Mouse (Mus musculus): ENCODE data around the gene Cyp17a1.

Cyp17a1 gene

DNA sequence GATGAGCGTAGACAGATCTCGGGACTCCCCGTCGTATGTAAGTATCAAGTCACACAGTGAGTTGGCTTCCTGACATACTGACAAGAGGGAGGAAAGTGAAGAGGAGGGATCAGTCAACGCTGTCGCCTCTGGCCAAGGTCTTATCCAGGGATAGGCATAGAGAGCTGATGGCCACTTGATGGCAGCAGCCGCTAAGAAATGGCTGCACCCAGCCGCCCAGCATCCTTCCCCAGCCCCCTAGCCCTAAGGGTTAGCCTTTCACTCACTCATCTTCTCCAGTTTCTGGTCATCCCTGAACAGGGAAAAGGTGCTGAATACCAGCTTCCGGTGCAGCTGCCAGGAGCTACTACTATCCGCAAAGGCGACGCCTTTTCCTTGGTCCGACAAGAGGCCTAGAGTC is 2.3 kb downstream of the Cyp17a1 start:
- DNase-seq (ENCODE audit: low spot score in 2 of 2), result peak in 1 of 2 experiments; percentile 51

GRCm38 (mm10) chr19:46669802-46670201 is 3.2 kb downstream of the Cyp17a1 start:
- DNase-seq (ENCODE audit: low spot score in 2 of 2), result no peak

DNA sequence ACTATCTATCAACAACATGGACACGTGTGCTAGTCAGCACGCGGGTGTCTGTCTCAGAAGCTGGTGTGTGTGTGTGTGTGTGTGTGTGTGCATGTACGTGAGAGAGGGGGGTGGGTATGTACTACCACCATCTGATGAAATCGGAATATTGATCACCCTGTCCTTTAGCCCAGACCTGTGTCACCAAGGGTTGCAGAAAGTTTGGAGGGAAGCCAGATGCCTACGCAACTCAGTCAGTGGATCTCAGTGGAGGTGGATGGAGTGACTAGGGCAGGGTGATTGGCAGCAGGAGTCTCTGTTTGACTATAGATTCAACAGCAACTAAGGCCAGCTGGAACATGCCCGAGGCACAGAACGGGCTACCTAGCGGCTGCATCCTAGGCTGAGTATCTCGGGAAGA is 4.7 kb downstream of the Cyp17a1 start:
- DNase-seq (ENCODE audit: low spot score in 2 of 2), result no peak

DNA sequence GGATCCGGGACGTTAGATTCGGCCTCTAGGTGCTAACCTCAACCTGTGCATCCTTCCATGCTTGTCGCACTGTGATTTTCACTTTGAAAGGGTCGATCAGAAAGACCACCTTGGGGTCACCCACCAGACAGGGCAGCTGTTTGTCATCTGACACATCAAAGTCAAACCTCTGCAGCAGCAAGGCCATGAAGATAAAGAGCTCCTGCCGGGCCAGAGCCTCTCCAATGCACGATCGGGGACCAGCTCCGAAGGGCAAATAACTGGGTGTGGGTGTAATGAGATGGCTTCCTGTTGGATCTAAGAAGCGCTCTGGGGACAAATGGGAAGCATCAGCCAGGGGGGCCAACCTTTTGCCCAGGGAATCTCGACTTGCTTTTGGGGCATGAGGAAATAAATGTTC is 5.7 kb downstream of the Cyp17a1 start:
- no peak for DNase-seq (ENCODE audit: low spot score in 2 of 2)

DNA sequence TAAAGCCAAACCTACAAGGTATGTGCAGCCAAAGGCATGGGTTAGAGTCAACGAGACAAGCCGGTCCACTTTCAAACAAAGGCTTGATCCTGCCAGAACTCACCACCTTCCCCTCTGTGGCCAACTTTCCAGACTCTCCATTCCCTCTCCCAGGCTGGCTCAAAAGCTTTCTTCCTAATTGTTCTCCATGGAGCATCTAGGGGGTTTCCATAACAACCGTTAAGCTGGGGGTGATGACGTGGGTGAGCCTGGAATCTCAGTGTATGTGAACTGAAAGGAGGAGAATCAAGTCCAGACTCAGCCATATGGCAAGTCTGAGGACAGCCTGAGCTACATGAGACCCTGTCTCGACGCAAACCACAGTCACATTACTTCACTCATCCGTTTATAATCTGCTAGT is 7.5 kb downstream of the Cyp17a1 start:
- no peak for DNase-seq (ENCODE audit: low spot score in 2 of 2)

- no peak for DNase-seq (ENCODE audit: low spot score in 2 of 2)
Measured at GRCm38 (mm10) chr19:46662784-46663183, 10.2 kb downstream of the Cyp17a1 start.

DNA sequence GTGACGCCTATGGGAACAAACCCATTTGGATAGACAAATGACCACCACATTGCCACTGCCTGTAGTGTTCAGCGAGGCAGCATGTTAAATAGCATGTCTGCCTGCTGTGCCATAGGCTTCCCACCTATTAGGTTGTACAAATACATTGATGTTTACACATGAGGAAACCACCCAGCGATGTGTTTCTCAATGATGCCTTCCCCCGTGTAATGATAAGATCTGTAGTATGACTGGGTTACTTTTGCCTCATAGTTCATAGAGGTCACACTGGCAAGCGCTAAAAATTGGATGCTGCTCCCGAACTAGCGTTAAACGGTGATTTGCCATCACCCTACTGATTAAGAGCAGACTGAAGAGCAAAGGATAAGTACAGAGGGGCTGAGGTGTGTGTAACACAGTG is 10.8 kb downstream of the Cyp17a1 start:
- DNase-seq (ENCODE audit: low spot score in 2 of 2), result no peak

GRCm38 (mm10) chr19:46661511-46661910 is 11.5 kb downstream of the Cyp17a1 start:
- no peak for DNase-seq (ENCODE audit: low spot score in 2 of 2)

- DNase-seq (ENCODE audit: low spot score in 2 of 2), result no peak
Measured at GRCm38 (mm10) chr19:46658851-46659250, 14.1 kb downstream of the Cyp17a1 start.

DNA sequence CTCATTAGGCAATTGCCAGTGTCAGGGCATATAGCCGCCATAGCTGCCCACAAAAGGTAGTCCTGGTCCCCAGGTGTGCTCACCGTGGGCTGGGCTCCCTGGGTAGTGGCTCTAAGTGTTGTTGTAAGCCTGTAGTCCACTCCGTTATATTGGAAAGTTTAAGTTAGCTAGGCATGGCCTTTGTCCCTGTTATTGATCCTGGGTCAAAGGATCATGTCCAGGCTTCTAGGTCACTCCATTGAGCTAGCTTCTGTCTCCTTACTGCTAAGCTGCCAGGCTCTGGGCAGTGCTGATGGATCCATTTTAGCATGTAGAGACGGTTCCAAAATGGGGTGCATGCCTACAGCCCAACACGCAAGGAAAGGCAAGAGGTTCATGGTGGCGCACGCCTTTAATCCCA is 14.6 kb downstream of the Cyp17a1 start:
- DNase-seq (ENCODE audit: low spot score in 2 of 2), result no peak

DNA sequence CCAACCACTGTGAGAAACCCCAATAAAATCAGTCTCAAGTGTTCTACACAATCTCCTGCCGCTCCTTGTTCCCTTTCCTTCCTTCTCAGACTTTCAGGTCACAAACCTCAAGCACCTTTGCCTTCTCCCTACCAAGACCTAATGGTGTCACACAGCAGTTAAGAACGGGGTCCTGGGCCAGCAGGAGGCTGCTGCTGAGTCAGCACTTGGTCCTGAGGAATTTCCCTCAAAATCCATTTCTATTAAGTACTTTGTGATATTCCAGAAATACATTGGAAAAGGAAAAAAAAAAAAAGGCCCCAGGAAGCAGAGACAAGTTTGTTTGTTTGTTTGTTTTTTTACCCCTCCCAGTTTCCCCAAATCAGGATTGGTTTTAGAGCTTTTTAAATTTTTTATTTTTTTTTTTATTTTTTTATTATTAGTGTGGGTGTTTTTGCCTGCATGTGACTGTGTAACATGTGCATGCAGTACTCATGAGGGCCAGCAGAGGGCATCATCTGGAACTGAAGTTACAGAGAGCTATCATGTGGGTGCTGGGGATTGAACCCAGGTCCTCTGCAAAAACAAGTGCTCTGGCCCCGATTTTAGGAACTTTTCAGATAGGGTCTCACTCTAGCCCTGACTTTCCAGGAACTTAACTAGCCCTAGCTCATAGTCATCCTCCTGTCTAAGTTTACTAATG is 15.5 kb downstream of the Cyp17a1 start:
- DNase-seq (ENCODE audit: low spot score in 2 of 2), result peak in 1 of 2 experiments; percentile 24

DNA sequence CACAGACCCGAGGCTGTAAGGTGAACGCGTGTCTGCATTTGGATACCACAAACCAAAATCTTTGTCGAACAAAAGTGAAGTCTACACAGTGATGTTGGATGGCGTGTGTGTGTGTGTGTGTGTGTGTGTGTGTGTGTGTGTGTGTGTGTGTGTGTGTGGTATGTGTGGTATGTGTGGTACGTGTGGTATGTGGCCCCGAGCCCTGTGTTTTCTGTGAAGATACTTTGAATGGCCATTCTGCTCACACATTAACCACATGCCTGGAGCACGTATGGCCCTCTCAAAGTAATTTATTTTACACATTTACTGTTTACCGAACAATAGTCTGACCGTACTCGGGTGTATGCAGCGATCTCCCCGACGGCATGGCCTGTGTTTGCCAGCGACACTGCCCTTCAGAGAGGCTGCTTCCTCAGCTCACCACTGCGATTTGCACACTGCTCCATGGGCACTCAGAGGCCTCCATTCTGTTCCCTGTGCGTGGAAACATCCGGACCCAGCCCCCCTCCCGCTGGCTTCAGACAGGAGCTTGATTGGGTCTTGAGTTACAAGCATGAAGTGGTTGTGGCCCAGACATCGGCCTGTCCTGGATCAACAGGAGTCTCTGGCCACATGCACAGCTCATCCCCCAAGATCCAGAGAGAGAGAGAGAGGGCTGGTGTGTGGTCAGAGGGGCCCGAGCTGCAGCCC is 16.7 kb downstream of the Cyp17a1 start:
- DNase-seq (ENCODE audit: low spot score in 2 of 2), result no peak

DNA sequence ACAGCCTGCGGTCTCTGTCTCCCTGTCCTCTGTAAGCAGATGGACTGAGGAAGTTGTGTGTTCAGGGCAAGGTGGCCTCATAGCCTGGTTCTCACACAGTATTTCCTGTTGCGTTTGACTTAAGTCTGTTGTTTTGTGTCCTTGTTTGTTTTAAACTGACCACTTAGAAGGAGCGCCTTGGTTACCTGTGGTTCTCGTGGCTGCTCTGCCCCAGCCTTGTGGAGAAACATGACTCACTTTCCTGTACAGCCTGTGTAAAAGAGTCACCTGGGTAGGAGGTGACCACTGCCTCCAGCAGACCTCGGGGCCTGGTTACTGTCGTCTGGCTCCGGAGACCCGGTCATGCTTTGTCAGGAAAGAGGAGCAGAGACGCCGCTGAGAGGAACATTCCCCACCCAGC is 17.3 kb downstream of the Cyp17a1 start:
- no peak for DNase-seq (ENCODE audit: low spot score in 2 of 2)

GRCm38 (mm10) chr19:46653616-46654235 is 19.2 kb downstream of the Cyp17a1 start:
- DNase-seq (ENCODE audit: low spot score in 2 of 2), result no peak

- no peak for DNase-seq (ENCODE audit: low spot score in 2 of 2)
Measured at GRCm38 (mm10) chr19:46653188-46653587, 19.8 kb downstream of the Cyp17a1 start.

DNA sequence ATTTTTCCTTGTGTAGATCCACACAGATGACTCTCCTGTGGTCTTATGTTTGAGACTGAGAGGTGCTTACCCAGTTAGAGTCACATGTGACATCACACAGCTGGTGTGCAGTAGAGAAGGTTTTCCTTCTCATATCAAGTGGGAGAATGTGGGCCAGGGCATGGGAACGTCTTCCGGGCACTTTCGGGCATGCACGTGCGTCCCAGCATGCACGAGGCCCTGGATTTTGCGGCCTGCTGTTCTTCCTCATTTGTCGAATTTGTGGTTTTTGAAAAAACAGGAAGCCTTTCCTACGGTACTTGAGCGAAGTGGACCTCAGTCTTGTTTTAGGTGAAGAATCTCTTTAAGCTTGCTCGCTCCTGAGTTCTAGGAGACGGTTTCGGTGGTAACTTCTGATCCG is 24.4 kb downstream of the Cyp17a1 start:
- no peak for DNase-seq (ENCODE audit: low spot score in 2 of 2)

DNA sequence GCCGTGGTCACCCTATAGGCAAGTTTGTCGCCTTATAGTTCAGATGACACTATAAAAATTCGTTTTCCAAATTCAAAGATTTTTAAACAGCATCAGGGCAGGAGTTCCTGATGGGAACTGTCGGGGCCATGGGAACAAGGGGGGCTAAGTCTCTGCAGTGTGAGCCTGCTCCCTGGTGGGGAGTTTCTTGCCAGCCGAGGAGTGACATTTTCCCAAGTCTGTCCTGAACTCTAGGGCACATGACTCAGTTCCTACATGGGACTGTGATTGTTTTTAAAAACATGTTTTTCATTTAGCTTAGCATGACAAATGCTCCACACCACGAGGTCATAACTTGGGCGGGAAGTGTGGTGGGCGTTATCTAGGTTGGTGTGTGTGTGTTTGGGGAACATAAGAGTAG is 25.1 kb downstream of the Cyp17a1 start:
- DNase-seq (ENCODE audit: low spot score in 2 of 2), result no peak

DNA sequence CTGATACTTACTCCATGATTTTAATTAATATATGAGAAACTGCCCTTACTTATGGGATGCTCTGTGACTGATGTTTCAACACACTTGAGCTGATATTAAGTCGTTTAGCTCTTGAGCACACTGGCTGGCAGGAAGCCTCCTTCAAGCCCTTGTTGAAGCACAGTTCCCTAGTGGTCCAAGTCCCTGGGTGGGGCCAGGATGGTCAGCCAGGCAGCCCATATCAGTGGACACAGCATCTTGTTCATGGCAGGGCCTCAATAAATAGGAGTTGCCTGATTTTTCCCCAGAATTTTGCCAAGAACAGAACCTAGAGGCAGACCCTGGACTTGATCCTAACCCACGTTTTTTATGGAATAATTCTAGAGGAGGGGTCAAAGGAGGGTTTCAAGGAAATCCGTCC is 25.7 kb downstream of the Cyp17a1 start:
- no peak for DNase-seq (ENCODE audit: low spot score in 2 of 2)

- no peak for DNase-seq (ENCODE audit: low spot score in 2 of 2)
Measured at GRCm38 (mm10) chr19:46646041-46646481, 26.9 kb downstream of the Cyp17a1 start.

- peak in 1 of 2 experiments; percentile 24 for DNase-seq (ENCODE audit: low spot score in 2 of 2)
Measured at GRCm38 (mm10) chr19:46644793-46645602, 28.0 kb downstream of the Cyp17a1 start.

DNA sequence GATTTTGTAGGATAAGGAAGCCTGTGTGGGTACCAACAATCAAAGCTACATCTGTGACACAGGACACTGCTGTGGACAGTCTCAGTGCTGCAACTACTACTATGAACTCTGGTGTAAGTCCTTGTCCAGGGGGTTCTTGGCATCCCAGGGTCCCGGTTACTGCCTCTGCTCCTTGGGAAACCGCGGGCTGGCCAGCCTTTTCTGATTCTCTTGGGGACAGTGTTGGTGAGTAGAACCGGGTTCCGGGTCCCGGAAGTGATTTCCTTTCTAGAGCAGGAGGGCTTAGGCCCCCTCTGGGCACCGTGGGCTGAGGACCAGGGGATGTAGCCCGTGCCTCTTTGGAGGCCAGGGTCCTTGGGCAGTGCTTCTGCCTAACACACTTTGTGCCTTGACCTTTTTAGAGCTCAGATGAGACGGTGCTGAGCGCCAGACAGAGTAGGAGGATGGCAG is 28.6 kb downstream of the Cyp17a1 start:
- no peak for DNase-seq (ENCODE audit: low spot score in 2 of 2)

GRCm38 (mm10) chr19:46643236-46643635 is 29.7 kb downstream of the Cyp17a1 start:
- no peak for DNase-seq (ENCODE audit: low spot score in 2 of 2)

Measured in cerebellum, postnatal 4 days (tissue).